Mouse (Mus musculus) hindbrain, embryonic 10.5 days (tissue): ENCODE measurements at regions not wholly inside any gene's neighbourhood (a gene's known extent, or its start where the extent isn't known, plus 50 kb on each side); places are given as distances from the start of the nearest gene placed in this dataset.
A peak's percentile ranks its signal among the peaks of the same experiment; 100 is the strongest.

Source experiments
- DNase-seq: peaks from one replicate; pipeline ENCODE4 v3.0.0-alpha.2; 2017; ENCODE audit warnings: low spot score
- H3K27ac ChIP-seq: fragments of 300-500 bp; sonication (generic); 2 replicates; pipeline ENCODE4 v1.5.1; 2016; ENCODE audit warnings: mild to moderate bottlenecking, moderate library complexity
- H3K27me3 ChIP-seq: fragments of 300-500 bp; sonication (generic); 2 replicates; pipeline ENCODE4 v1.6.1; 2016; ENCODE audit warnings: mild to moderate bottlenecking; ENCODE audit not compliant: poor library complexity, insufficient read depth, severe bottlenecking
- H3K36me3 ChIP-seq: fragments of 300-500 bp; sonication (generic); 2 replicates; pipeline ENCODE4 v1.6.1; 2016; ENCODE audit warnings: mild to moderate bottlenecking, moderate library complexity
- H3K4me1 ChIP-seq: fragments of 300-500 bp; sonication (generic); replicated peaks from 2 replicates; pipeline ENCODE4 v1.6.1; 2016; ENCODE audit warnings: mild to moderate bottlenecking
- H3K4me3 ChIP-seq: fragments of 300-500 bp; sonication (generic); 2 replicates; pipeline ENCODE4 v1.5.1; 2016; ENCODE audit warnings: mild to moderate bottlenecking, moderate library complexity
- H3K9me3 ChIP-seq: fragments of 300-500 bp; sonication (generic); 2 replicates; pipeline ENCODE4 v1.6.1; 2016; ENCODE audit warnings: mild to moderate bottlenecking, moderate library complexity
- WGBS: fragments of 180-500 bp; shearing (Covaris S2); methylation state at CpG from one replicate; pipeline ENCODE4 v1.1.7; 2016; 5-methylcytosine and 5-hydroxymethylcytosine counted together

GRCm38 (mm10) chr10:111719632-111720031 is 213.5 kb downstream of the Phlda1 start:
- no peak for DNase-seq
- 91% methylated on average over 5 of the region's 5 CpGs for WGBS
- Histone ChIP-seq H3K27ac (no peak overlapping the region), H3K27me3 (no peaks in the 10 kb centered on the region), H3K9me3 (no peaks in the 10 kb centered on the region), H3K36me3 (no peaks in the 10 kb centered on the region), H3K4me3 (no peak overlapping the region), H3K4me1 (peaks cover 9% of the 10 kb centered on the region; the same call in 1 of the 2 replicates)

GRCm38 (mm10) chr10:111721068-111721467 is 215.0 kb downstream of the Phlda1 start:
- H3K4me3 ChIP-seq: no peak overlapping the region
- DNase-seq: no peak
- no peak overlapping the region for H3K27ac ChIP-seq
- H3K36me3 ChIP-seq: no peaks in the 10 kb centered on the region
- no peaks in the 10 kb centered on the region for H3K9me3 ChIP-seq
- H3K27me3 ChIP-seq: no peaks in the 10 kb centered on the region
- WGBS: 85% methylated on average over 5 of the region's 5 CpGs
- peaks cover 9% of the 10 kb centered on the region; the same call in 1 of the 2 replicates for H3K4me1 ChIP-seq

GRCm38 (mm10) chr10:111723885-111724284 is 217.8 kb downstream of the Phlda1 start:
- Histone ChIP-seq H3K9me3 (no peaks in the 10 kb centered on the region), H3K27ac (no peak overlapping the region), H3K27me3 (no peaks in the 10 kb centered on the region), H3K4me3 (no peak overlapping the region), H3K36me3 (no peaks in the 10 kb centered on the region), H3K4me1 (peaks cover 9% of the 10 kb centered on the region; the same call in 1 of the 2 replicates)
- 85% methylated on average over 2 of the region's 2 CpGs for WGBS
- DNase-seq: no peak

- no peaks in the 10 kb centered on the region for H3K9me3 ChIP-seq
- WGBS: 66% methylated on average over 7 of the region's 7 CpGs
- no peaks in the 10 kb centered on the region for H3K36me3 ChIP-seq
These were observed 218.7 kb downstream of the Phlda1 start for GRCm38 (mm10) chr10:111724574-111725414.

GRCm38 (mm10) chr10:111736026-111736425 is 229.9 kb downstream of the Phlda1 start:
- Histone ChIP-seq H3K4me3 (no peak overlapping the region), H3K36me3 (no peaks in the 10 kb centered on the region), H3K27ac (no peak overlapping the region), H3K4me1 (peaks cover 27% of the 10 kb centered on the region), H3K27me3 (no peaks in the 10 kb centered on the region), H3K9me3 (no peaks in the 10 kb centered on the region)
- 64% methylated on average over 3 of the region's 3 CpGs for WGBS
- DNase-seq: no peak

More at GRCm38 (mm10) chr10:111724574-111725414, 218.7 kb downstream of the Phlda1 start:
- Histone ChIP-seq H3K4me3 (no peak overlapping the region), H3K27me3 (no peaks in the 10 kb centered on the region), H3K27ac (peak overlapping the region; percentile 35; the same call in 1 of the 2 replicates), H3K4me1 (peaks cover 9% of the 10 kb centered on the region; the same call in 1 of the 2 replicates)
- no peak for DNase-seq

GRCm38 (mm10) chr10:111739471-111740138 is 232.9 kb upstream of the Krr1 start:
- 0 out of 2 replicates have a peak overlapping the region, but pooled peaks have one; percentile 31 for H3K27ac ChIP-seq
- H3K36me3 ChIP-seq: no peaks in the 10 kb centered on the region
- no peaks in the 10 kb centered on the region for H3K9me3 ChIP-seq
- peaks cover 42% of the 10 kb centered on the region for H3K4me1 ChIP-seq
- 22% methylated on average over 5 of the region's 5 CpGs for WGBS
- DNase-seq: no peak
- no peaks in the 10 kb centered on the region for H3K27me3 ChIP-seq
- H3K4me3 ChIP-seq: no peak overlapping the region

GRCm38 (mm10) chr10:111740586-111741265 is 231.7 kb upstream of the Krr1 start:
- no peak for DNase-seq

GRCm38 (mm10) chr10:111741301-111741945 is 231.0 kb upstream of the Krr1 start:
- WGBS: 69% methylated on average over 5 of the region's 5 CpGs
- Histone ChIP-seq H3K9me3 (no peaks in the 10 kb centered on the region), H3K4me3 (no peak overlapping the region), H3K27me3 (no peaks in the 10 kb centered on the region), H3K4me1 (peaks cover 44% of the 10 kb centered on the region), H3K27ac (peak overlapping the region; percentile 31; the same call in 1 of the 2 replicates), H3K36me3 (no peaks in the 10 kb centered on the region)
- DNase-seq: no peak

More at GRCm38 (mm10) chr10:111740586-111741265, 231.7 kb upstream of the Krr1 start:
- H3K27ac ChIP-seq: peak overlapping the region; percentile 31
- peaks cover 42% of the 10 kb centered on the region for H3K4me1 ChIP-seq
- H3K9me3 ChIP-seq: no peaks in the 10 kb centered on the region
- no peaks in the 10 kb centered on the region for H3K27me3 ChIP-seq
- no peak overlapping the region for H3K4me3 ChIP-seq
- 68% methylated on average over 9 of the region's 9 CpGs for WGBS
- H3K36me3 ChIP-seq: no peaks in the 10 kb centered on the region

GRCm38 (mm10) chr10:111743291-111743690 is 229.2 kb upstream of the Krr1 start:
- H3K27ac ChIP-seq: peak overlapping the region; percentile 62

GRCm38 (mm10) chr10:111745116-111745515 is 227.3 kb upstream of the Krr1 start:
- no peaks in the 10 kb centered on the region for H3K36me3 ChIP-seq
- no peaks in the 10 kb centered on the region for H3K9me3 ChIP-seq
- DNase-seq: no peak
- H3K4me3 ChIP-seq: no peak overlapping the region
- 93% methylated on average over 3 of the region's 3 CpGs for WGBS
- no peaks in the 10 kb centered on the region for H3K27me3 ChIP-seq
- no peak overlapping the region for H3K27ac ChIP-seq
- H3K4me1 ChIP-seq: peaks cover 44% of the 10 kb centered on the region

More at GRCm38 (mm10) chr10:111743291-111743690, 229.2 kb upstream of the Krr1 start:
- no peaks in the 10 kb centered on the region for H3K36me3 ChIP-seq
- WGBS: 78% methylated on average over 9 of the region's 9 CpGs
- no peak overlapping the region for H3K4me3 ChIP-seq
- H3K4me1 ChIP-seq: peaks cover 54% of the 10 kb centered on the region
- H3K27me3 ChIP-seq: no peaks in the 10 kb centered on the region
- no peaks in the 10 kb centered on the region for H3K9me3 ChIP-seq
- no peak for DNase-seq

GRCm38 (mm10) chr10:111746067-111746878 is 226.2 kb upstream of the Krr1 start:
- Histone ChIP-seq H3K4me3 (no peak overlapping the region), H3K4me1 (peaks cover 33% of the 10 kb centered on the region), H3K36me3 (no peaks in the 10 kb centered on the region), H3K27ac (peak overlapping the region; percentile 66), H3K27me3 (no peaks in the 10 kb centered on the region), H3K9me3 (no peaks in the 10 kb centered on the region)
- 77% methylated on average over 12 of the region's 12 CpGs for WGBS
- no peak for DNase-seq
